Mouse (Mus musculus) R1 (cell line): ENCODE data around the gene Gm10100.
"Not testable (repeated sequence)": the region's sequence is repeated elsewhere in the genome, so short reads cannot be mapped to it uniquely, and the experiment has no call there.

Source experiments
- DNase-seq: peaks from one replicate; pipeline ENCODE4 v3.0.0-alpha.2; 2018; ENCODE audit warnings: low read depth, low spot score

Gm10100 gene

DNA sequence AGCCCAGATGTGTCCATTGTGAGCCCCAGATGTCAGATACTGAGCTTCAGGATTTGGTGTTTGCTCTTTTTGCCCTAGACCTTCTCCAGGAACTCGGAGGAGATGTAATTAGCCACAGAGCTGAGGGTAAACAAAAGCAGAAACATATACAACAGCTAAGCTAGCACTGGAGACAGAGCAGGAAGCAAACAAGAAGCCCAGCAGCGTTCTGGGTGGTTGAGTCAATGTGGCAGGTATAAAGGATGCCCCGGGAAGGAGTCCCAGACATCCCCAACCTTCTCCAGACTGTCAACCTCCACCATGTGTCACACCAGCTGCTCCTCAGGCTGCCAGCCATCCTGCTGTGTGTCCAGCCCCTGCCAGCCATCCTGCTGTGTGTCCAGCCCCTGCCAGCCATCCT is at the start of gene Gm10100:
Gm10100 (plus strand) TSS at position 301 of the 400 bp plus-strand sequence.
- no peak for DNase-seq

DNA sequence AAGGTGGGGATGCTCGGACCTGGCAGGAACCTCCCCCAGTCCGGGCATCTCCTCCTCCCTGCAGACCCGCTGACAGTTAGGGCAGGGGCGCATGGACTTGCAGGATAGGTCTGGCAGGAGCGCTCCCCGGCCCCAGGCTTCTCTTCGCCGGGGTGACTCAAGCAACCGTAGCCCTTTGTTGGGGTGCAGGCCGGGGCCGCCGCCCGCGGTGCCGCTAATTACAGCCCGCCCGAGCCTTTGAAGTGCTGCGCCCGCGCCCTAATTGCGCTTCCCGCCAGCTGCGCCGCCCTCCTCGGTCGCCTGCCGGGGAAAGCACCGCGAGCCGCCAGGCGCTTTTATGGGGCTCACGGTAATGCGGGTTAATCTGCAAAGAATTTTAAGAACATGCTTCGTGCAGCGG is 48.7 kb upstream of the Gm10100 start:
- DNase-seq, result no peak

DNA sequence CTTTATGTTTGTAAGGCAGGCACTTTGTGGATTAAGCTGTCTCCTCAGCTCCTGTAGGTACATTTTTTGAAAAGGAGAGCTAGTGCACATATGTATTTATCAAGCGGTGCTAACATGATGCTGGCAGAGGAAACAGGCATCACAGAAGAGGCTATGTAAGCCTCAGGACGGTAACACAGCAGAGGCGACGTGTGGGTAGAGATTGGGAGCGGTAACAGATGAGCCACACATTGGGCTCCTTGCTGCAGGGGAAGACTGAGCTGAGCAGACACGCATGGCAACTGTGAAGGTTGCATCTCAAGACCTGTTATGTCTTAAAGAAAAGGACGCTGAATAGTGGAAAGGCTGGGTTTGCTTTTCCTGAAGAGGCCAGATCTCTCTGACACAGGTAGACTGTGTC is 43.3 kb upstream of the Gm10100 start:
- DNase-seq, result no peak

DNA sequence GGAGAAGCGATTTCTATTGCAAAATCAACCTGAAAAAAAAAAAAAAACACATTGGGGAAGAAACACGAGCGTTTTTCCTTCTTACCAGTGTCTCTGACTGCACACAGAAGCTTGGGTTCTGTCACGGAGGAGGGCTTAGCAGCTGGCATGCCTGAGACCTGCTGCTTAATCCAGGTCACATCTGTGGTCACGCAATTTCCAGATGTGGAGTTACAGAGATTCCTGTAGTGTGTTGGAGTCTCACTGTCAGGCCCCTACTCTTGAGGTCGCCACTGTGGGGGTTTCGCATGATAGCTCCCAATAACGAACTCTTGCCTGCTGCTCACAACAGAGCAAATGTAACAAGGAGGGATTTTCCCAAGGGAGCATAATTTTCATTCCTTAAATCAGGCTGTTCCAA is 42.1 kb upstream of the Gm10100 start:
- no peak for DNase-seq

DNA sequence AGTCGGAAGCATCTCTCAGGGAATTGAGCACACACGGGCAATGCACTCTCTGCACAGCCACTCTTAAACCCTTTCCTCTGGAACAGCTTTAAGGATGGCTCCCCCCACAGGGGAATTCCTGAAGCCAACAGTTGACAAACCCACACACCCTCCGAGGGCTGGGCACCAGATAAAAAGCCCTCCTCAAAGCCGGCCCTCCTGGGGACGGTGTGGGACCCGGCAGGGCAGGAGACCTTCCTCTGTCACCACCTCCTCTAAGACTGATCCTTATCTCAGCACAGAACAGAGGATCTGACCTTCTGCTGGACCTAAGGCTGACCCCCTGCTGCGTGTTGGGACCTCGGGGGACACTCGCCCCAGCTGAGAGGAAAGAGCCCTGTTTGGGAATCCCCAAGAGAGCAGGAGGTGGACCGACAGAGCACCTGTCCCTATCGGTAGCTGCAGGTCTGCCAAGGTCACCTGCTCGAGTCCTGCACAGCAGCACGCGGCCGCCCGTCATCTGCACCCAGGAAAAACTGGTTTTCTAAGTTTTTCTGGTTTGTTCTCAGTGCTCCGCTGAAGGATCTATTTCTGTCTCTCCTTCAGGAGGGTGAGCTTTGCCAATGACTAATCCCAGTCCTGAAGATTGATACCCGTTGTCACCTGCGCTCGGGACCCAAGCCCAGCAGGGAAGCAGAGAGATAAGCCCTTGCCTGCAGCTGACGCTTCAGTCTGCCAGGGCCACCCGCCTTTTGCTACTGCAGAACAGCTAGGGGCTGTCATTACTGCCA is 40.2 kb upstream of the Gm10100 start, which contains the start of gene Tspear:
Tspear (plus strand) TSS at position 675 of the 770 bp plus-strand sequence.
- DNase-seq, result no peak

DNA sequence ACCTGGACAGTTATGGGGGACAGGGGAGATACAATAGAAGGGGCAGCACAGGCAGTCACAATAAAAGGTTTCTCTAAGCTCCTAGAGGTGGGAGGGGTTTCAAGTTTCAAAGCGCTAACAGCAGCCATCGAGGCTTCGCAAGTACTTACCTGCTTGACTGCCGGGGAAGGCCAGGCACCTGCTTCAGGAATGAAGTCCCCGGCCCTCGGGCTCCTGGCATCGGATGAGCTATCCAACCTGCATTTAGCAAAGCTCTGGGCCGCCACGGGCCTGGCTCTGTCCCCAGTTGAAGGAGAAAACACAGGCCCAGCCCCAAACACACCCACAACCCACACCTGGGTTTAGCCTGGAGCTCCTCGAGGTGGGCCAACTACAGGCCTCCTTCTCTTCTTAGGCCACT is 39.3 kb upstream of the Gm10100 start:
- DNase-seq, result no peak

DNA sequence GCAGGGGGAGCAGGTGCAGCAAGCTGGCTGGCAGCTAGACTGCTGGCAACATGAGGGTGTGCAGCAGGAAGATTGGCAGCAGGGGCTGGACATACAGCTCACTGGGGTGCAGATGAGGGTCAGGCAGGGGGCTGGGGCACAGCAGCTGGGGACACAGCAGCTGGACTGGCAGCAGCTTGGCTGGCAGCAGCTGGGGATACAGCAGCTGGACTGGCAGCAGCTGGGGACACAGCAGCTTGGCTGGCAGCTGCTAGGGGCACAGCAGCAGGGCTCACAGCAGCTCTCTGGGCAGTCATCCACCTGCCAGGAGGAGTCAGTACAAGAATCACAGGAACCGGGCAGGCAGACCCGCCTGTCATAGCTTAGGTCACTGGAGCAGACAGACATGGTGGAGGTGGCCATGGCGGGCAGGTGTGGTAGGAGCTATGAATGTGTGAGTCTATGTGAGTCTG is 35.9 kb upstream of the Gm10100 start, which contains the start of gene Gm19402:
Gm19402 (minus strand) TSS at position 402 of the 452 bp plus-strand sequence.
- DNase-seq, result not testable (repeated sequence)

DNA sequence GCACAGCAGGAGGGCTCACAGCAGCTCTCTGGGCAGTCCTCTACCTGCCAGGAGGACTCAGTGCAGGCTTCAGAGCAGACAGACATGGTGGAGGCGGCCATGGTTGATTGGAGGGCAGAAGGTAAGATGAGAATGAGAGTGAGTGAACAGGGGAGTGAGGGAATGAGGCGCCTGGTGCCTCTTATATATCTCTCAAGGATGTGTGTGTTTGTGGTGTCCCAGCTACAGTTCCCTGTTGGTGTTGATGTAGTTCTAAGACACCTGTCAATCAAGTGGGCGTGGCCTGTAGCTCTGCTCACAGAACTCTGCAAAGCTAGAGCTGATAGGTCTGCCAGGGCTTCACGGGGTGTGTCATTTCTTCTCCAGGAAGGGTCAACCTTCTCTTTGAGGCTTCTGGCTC is 29.2 kb upstream of the Gm10100 start, which contains the start of gene Gm9508:
Gm9508 (minus strand) TSS at position 101 of the 400 bp plus-strand sequence.
- peak; percentile 41 for DNase-seq

DNA sequence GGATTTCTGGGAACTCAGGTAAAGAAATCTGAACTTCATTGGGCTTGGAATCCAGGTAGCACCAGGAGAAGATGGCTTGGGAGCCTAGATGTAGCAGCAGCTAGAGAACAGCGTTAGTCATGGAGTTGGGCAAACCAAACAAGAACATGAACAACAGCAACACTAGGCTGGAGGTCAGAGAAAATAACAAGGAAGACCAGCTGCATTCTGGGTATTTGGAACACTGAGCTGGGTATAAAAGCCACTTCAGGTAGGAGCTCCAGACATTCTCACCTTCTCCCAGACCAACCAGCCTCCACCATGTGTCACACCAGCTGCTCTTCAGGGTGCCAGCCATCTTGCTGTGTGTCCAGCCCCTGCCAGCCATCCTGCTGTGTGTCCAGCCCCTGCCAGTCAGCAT is 20.0 kb upstream of the Gm10100 start, which contains the start of gene Gm10272:
Gm10272 (plus strand) TSS at position 301 of the 400 bp plus-strand sequence.
- no peak for DNase-seq

DNA sequence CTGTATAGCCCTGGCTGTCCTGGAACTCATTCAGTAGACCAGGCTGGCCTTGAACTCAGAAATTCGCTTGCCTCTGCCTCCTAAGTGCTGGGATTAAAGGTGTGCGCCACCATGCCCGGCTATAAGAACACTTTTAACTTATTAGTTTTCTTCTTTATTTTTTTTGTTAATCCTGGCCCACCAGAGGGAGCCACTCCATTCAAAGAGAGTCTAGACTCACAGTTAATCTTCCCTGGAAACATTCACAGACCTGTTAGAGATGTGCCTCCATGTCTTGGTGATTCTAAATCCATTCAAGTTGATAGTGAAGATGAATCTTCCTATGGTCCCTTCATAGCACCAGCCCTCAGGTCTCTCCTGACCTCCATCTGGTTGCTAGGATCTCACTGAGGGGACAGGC is 16.5 kb upstream of the Gm10100 start:
- no peak for DNase-seq

DNA sequence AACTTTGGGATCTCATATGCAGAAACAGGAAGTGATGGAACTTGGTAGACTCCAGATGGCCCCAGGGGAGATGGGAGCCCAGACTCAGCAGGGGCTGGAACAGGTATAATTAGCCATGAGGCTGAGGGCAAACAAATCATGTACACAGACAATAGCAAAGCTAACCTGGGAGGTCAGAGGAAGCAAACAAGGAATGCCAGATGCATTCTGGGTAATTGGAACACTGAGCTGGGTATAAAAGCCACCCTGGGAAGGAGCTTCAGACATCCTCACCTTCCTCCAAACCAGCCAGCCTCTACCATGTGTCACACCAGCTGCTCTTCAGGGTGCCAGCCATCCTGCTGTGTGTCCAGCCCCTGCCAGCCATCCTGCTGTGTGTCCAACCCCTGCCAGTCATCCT is 15.1 kb upstream of the Gm10100 start, which contains the start of gene Gm10024:
Gm10024 (plus strand) TSS at position 301 of the 400 bp plus-strand sequence.
- not testable (repeated sequence) for DNase-seq

DNA sequence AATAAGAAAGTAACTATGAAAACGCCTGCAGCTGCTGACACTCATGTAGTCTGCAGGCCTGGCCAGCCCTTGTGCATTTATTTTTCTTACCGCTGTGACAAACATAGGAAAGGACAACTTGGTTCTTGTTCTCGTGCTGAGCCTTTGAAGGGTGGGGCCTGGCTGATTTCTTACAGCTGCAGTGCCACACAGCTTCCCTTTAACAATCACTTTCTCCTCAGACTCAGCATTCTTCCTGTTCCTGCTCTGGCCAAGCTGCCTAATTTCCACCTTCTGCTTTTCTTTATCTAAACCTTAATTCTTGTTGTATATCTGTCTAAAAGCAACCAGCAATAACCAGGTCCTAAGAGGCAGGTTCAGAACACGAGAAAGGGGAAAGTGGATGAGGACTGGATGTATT is 12.6 kb upstream of the Gm10100 start:
- DNase-seq, result no peak

DNA sequence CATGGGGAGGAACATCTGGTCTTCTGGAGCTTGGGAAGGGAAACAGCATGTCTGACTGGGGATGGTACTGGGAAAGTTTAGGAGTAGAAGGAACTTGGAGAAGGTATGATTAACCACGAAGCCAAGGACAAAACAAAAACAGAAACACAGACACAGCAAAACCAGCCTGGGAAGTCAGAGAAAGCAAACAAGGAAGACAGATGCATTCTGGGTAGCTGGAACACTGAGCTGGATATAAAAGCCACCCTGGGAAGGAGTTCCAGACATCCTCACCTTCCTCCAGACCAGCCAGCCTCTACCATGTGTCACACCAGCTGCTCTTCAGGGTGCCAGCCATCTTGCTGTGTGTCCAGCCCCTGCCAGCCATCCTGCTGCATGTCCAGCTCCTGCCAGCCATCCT is 10.8 kb upstream of the Gm10100 start, which contains the start of gene Gm10142:
Gm10142 (plus strand) TSS at position 301 of the 400 bp plus-strand sequence.
- DNase-seq, result no peak

DNA sequence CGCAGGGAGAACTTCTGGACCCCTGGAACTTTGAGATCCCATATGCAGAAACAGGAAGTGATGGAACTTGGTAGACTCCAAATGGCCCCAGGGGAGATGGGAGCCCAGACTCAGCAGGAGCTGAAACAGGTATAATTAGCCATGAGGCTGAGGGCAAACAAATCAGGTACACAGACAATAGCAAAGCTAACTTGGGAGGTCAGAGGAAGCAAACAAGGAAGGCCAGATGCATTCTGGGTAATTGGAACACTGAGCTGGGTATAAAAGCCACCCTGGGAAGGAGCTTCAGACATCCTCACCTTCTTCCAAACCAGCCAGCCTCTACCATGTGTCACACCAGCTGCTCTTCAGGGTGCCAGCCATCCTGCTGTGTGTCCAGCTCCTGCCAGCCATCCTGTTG is 6.0 kb upstream of the Gm10100 start, which contains the start of gene Krtap12-1:
Krtap12-1 (plus strand) TSS at position 301 of the 400 bp plus-strand sequence.
- not testable (repeated sequence) for DNase-seq

DNA sequence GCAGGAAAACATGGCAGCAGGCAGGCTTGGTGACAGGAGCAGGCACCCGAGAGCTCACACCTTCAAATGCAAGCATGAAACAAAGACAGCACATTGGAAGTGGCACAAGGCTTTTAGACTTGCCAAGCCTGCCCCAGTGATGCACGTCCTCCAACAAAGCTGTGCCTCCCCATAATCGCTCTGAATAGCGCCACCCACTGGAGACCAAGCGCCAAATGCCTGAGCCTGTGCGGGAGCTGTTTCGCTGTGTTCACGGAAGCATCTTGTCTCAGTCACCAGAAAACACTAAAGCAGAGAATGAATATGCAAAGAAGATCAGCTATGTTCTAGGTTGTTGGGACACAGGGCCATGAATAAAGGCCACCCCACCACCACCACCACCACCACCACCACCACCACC is 1.4 kb upstream of the Gm10100 start:
- peak; percentile 63 for DNase-seq

DNA sequence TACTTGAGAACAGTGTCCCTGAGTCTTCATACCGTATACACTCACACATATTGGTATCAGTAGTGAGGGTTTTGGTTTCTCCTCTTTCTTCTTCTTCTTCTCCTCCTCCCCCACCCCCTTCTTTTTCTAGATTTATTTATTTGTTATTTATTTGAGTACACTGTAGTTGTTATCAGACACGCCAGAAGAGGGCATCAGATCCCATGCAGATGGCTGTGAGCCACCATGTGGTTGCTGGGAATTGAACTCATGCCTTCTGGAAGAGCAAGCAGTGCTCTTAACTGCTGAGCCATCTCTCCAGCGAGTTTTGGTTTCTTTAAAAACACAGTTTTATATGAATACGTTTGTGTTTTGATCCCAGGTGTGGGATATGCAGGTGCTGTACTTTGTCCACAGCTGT is 2.0 kb downstream of the Gm10100 start:
- DNase-seq, result peak; percentile 40

DNA sequence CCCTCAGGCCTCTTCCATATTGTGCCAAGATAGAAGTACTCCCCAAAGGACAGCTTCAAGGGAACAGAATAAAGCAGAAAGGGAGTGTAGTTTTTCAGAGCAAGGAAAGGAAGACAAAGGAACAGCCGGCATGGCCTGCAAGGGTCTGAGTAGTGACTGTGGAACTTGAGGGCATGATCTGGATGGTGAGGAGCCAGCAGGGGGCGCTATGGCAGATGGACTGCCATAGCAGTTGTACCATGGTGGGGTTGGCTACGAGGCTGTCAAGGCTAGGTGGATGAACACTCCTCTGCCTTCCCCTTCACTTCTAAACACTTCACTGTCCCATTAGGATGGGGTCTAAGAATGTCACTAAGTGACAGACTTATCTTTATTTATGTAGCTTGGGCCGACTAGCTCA is 3.0 kb downstream of the Gm10100 start:
- DNase-seq, result peak; percentile 63

DNA sequence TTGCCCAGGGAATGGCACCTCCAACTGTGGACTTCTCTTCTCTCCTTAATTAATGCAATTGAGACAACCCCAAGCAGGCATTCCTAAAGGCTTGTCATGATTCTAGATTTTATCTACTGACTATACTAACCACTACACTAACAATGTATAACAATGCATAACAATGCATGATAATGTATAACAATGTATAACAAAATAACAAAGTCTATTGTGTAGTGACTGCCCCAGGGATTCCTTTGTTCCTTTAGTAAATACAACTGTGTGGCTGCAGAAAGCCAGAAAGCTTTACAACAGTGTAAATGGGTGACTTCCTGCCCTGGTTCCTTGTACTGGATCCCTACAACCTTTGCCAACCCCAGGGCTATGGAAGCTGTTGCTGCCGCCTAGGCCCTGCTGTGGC is 9.6 kb downstream of the Gm10100 start:
- DNase-seq, result peak; percentile 74

DNA sequence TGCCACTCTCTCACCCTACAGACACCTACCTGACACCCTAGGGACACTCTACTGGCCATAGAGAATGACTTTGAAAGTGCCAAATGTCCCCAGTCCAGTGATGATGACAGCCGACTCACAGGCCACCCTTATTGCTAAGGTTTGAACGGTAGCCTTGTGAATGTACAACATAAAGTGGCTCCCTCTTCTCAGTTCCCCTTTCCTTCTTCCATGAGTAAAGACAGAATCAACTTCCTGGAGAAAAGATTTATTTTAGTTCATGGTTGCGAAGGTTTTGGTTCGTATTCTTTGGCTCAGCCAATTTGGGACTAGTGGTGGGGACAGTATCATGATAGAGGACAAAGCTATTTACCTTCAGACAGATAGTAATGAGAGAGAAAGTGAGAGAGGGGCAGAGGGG is 12.6 kb downstream of the Gm10100 start:
- DNase-seq, result no peak

DNA sequence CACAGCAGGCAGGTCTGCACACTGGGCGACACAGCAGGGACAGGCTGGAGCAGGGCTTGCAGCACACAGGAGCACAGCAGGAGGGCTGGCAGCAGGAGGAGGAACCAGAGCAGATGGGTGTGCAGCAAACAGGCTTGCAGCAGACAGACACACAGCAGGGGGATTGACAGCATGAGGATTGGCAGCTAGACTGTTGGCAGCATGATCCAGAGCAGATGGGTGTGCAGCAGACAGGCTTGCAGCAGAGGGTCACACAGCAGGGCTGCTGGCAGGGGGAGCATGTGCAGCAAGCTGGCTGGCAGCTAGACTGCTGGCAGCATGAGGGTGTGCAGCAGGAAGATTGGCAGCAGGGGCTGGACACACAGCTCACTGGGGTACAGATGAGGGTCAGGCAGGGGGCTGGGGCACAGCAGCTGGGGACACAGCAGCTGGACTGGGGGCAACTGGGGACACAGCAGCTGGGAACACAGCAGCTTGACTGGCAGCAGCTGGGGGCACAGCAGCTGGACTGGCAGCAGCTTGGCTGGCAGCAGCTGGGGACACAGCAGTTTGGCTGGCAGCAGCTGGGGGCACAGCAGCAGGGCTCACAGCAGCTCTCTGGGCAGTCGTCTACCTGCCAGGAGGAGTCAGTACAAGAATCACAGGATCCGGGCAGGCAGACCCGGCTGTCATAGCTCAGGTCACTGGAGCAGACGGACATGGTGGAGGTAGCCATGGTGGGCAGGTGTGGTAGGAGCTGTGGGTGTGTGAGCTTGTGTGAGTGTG is 15.8 kb downstream of the Gm10100 start, which contains the start of gene Gm18596:
Gm18596 (minus strand) TSS at position 715 of the 765 bp plus-strand sequence.
- not testable (repeated sequence) for DNase-seq

DNA sequence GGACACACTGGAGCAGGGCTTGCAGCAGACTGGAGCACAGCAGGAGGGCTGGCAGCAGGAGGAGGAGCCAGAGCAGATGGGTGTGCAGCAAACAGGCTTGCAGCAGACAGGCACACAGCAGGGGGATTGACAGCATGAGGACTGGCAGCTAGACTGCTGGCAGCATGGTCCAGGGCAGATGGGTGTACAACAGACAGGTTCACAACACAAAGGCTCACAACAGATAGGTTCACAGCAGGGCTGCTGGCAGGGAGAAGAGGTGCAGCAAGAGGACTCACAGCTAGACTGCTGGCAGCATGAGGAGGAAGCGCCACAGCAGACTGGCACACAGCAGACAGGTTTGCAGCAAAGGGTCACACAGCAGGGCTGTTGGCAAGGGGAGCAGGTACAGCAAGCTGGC is 24.4 kb downstream of the Gm10100 start:
- DNase-seq, result not testable (repeated sequence)

DNA sequence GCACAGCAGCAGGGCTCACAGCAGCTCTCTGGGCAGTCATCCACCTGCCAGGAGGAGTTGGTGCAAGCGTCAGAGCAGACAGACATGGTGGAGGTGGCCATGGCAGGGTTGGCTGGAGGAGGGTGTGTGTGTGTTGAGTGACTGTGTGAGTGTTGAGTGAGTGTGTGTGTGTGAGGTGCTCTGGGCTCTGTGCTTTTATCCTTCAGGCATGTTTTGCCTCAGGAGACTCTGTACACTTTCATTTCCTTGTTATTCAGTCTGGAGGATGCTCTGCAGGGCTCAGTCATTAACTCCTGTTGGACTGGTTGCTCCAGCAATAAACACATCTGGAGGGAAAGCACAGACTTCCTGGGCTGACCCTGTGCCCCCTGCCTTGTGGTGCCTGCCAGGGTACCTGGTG is 25.0 kb downstream of the Gm10100 start, which contains the start of gene Gm9736:
Gm9736 (minus strand) TSS at position 101 of the 400 bp plus-strand sequence.
- DNase-seq, result not testable (repeated sequence)
